Mouse (Mus musculus): ENCODE results near the gene D430041D05Rik. TPM values are rescaled to one million over a fixed set of nuclear protein-coding genes. Genes with fewer than 3 reads are reported as not detected.
A peak's percentile ranks its signal among the peaks of the same experiment; 100 is the strongest.

The D430041D05Rik gene
- polyA plus RNA-seq, 1 experiment from 2014 or later = 0.12 TPM

- ATAC-seq = no peak
- Histone ChIP-seq H3K9ac (ENCODE audit: low read depth, low read length) (no peak overlapping the region), H3K27ac (ENCODE audit: low read length) (no peak overlapping the region), H3K36me3 (ENCODE audit: control insufficient read depth, insufficient read depth, low read length) (no peaks in the 10 kb centered on the region), H3K4me3 (ENCODE audit: low read length) (no peak overlapping the region), H3K4me2 (ENCODE audit: low read depth, low read length) (no peak overlapping the region), H3K4me1 (ENCODE audit: control insufficient read depth, insufficient read depth, low read length) (no peaks in the 10 kb centered on the region), H3K27me3 (replicated peaks; ENCODE audit: control insufficient read depth, insufficient read depth, low read length) (no peaks in the 10 kb centered on the region), H3K9me3 (ENCODE audit: control insufficient read depth, low read length) (no peaks in the 10 kb centered on the region)
- 72% methylated on average over 5 of the region's 5 CpGs for WGBS
Observed at GRCm38 (mm10) chr2:104333952-104334351, 76.9 kb downstream of the D430041D05Rik start.

GRCm38 (mm10) chr2:104332707-104333106 lies 78.1 kb downstream of the D430041D05Rik start:
- 76% methylated on average over 4 of the region's 4 CpGs for WGBS
- Histone ChIP-seq H3K4me1 (ENCODE audit: control insufficient read depth, insufficient read depth, low read length) (no peaks in the 10 kb centered on the region), H3K27ac (ENCODE audit: low read length) (no peak overlapping the region), H3K4me2 (ENCODE audit: low read depth, low read length) (no peak overlapping the region), H3K4me3 (ENCODE audit: low read length) (no peak overlapping the region), H3K27me3 (replicated peaks; ENCODE audit: control insufficient read depth, insufficient read depth, low read length) (no peaks in the 10 kb centered on the region), H3K9ac (ENCODE audit: low read depth, low read length) (no peak overlapping the region), H3K9me3 (ENCODE audit: control insufficient read depth, low read length) (no peaks in the 10 kb centered on the region), H3K36me3 (ENCODE audit: control insufficient read depth, insufficient read depth, low read length) (no peaks in the 10 kb centered on the region)
- ATAC-seq = no peak

- H3K27ac ChIP-seq (ENCODE audit: low read length) = no peak overlapping the region
- no peak overlapping the region for H3K4me3 ChIP-seq (ENCODE audit: low read length)
- WGBS = 89% methylated on average over 6 of the region's 6 CpGs
- no peak overlapping the region for H3K9ac ChIP-seq (ENCODE audit: low read depth, low read length)
- no peaks in the 10 kb centered on the region for H3K27me3 ChIP-seq (replicated peaks; ENCODE audit: control insufficient read depth, insufficient read depth, low read length)
- no peaks in the 10 kb centered on the region for H3K9me3 ChIP-seq (ENCODE audit: control insufficient read depth, low read length)
- ATAC-seq = no peak
- H3K36me3 ChIP-seq (ENCODE audit: control insufficient read depth, insufficient read depth, low read length) = no peaks in the 10 kb centered on the region
- H3K4me2 ChIP-seq (ENCODE audit: low read depth, low read length) = no peak overlapping the region
- H3K4me1 ChIP-seq (ENCODE audit: control insufficient read depth, insufficient read depth, low read length) = no peaks in the 10 kb centered on the region
Observed at GRCm38 (mm10) chr2:104331261-104331660, 79.6 kb downstream of the D430041D05Rik start.

- 75% methylated on average over 16 of the region's 16 CpGs for WGBS
- ATAC-seq = no peak
- H3K36me3 ChIP-seq (ENCODE audit: control insufficient read depth, insufficient read depth, low read length) = no peaks in the 10 kb centered on the region
Observed at GRCm38 (mm10) chr2:104327116-104327794, 83.6 kb downstream of the D430041D05Rik start.

GRCm38 (mm10) chr2:104323773-104324172 lies 87.0 kb downstream of the D430041D05Rik start:
- WGBS = 71% methylated on average over 6 of the region's 6 CpGs
- no peak overlapping the region for H3K9ac ChIP-seq (ENCODE audit: low read depth, low read length)
- H3K27me3 ChIP-seq (replicated peaks; ENCODE audit: control insufficient read depth, insufficient read depth, low read length) = no peaks in the 10 kb centered on the region
- H3K4me2 ChIP-seq (ENCODE audit: low read depth, low read length) = no peak overlapping the region
- H3K27ac ChIP-seq (ENCODE audit: low read length) = no peak overlapping the region
- ATAC-seq = no peak
- H3K9me3 ChIP-seq (ENCODE audit: control insufficient read depth, low read length) = no peaks in the 10 kb centered on the region
- H3K4me1 ChIP-seq (ENCODE audit: control insufficient read depth, insufficient read depth, low read length) = no peaks in the 10 kb centered on the region
- no peak overlapping the region for H3K4me3 ChIP-seq (ENCODE audit: low read length)
- no peaks in the 10 kb centered on the region for H3K36me3 ChIP-seq (ENCODE audit: control insufficient read depth, insufficient read depth, low read length)

More at GRCm38 (mm10) chr2:104327116-104327794, 83.6 kb downstream of the D430041D05Rik start:
- Histone ChIP-seq H3K4me3 (ENCODE audit: low read length) (no peak overlapping the region), H3K27ac (ENCODE audit: low read length) (no peak overlapping the region), H3K27me3 (replicated peaks; ENCODE audit: control insufficient read depth, insufficient read depth, low read length) (no peaks in the 10 kb centered on the region), H3K9me3 (ENCODE audit: control insufficient read depth, low read length) (no peaks in the 10 kb centered on the region), H3K9ac (ENCODE audit: low read depth, low read length) (no peak overlapping the region), H3K4me2 (ENCODE audit: low read depth, low read length) (no peak overlapping the region), H3K4me1 (ENCODE audit: control insufficient read depth, insufficient read depth, low read length) (no peaks in the 10 kb centered on the region)

GRCm38 (mm10) chr2:104323351-104323750 lies 87.5 kb downstream of the D430041D05Rik start:
- H3K9me3 ChIP-seq (ENCODE audit: control insufficient read depth, low read length) = no peaks in the 10 kb centered on the region
- H3K4me3 ChIP-seq (ENCODE audit: low read length) = no peak overlapping the region
- WGBS = 86% methylated on average over 5 of the region's 5 CpGs
- H3K27me3 ChIP-seq (replicated peaks; ENCODE audit: control insufficient read depth, insufficient read depth, low read length) = no peaks in the 10 kb centered on the region
- no peak overlapping the region for H3K27ac ChIP-seq (ENCODE audit: low read length)
- ATAC-seq = no peak
- H3K4me1 ChIP-seq (ENCODE audit: control insufficient read depth, insufficient read depth, low read length) = no peaks in the 10 kb centered on the region
- no peak overlapping the region for H3K4me2 ChIP-seq (ENCODE audit: low read depth, low read length)
- H3K36me3 ChIP-seq (ENCODE audit: control insufficient read depth, insufficient read depth, low read length) = no peaks in the 10 kb centered on the region
- no peak overlapping the region for H3K9ac ChIP-seq (ENCODE audit: low read depth, low read length)

GRCm38 (mm10) chr2:104320061-104320624 lies 90.7 kb downstream of the D430041D05Rik start:
- Histone ChIP-seq H3K36me3 (ENCODE audit: control insufficient read depth, insufficient read depth, low read length) (no peaks in the 10 kb centered on the region), H3K9ac (ENCODE audit: low read depth, low read length) (no peak overlapping the region), H3K27ac (ENCODE audit: low read length) (no peak overlapping the region), H3K4me1 (ENCODE audit: control insufficient read depth, insufficient read depth, low read length) (no peaks in the 10 kb centered on the region), H3K4me3 (ENCODE audit: low read length) (no peak overlapping the region), H3K27me3 (replicated peaks; ENCODE audit: control insufficient read depth, insufficient read depth, low read length) (no peaks in the 10 kb centered on the region), H3K4me2 (ENCODE audit: low read depth, low read length) (no peak overlapping the region), H3K9me3 (ENCODE audit: control insufficient read depth, low read length) (no peaks in the 10 kb centered on the region)
- 88% methylated on average over 13 of the region's 13 CpGs for WGBS
- no peak for ATAC-seq

GRCm38 (mm10) chr2:104319443-104319842 lies 91.4 kb downstream of the D430041D05Rik start:
- Histone ChIP-seq H3K9me3 (ENCODE audit: control insufficient read depth, low read length) (no peaks in the 10 kb centered on the region), H3K27me3 (replicated peaks; ENCODE audit: control insufficient read depth, insufficient read depth, low read length) (no peaks in the 10 kb centered on the region), H3K4me1 (ENCODE audit: control insufficient read depth, insufficient read depth, low read length) (no peaks in the 10 kb centered on the region), H3K4me2 (ENCODE audit: low read depth, low read length) (no peak overlapping the region), H3K27ac (ENCODE audit: low read length) (no peak overlapping the region), H3K36me3 (ENCODE audit: control insufficient read depth, insufficient read depth, low read length) (no peaks in the 10 kb centered on the region), H3K9ac (ENCODE audit: low read depth, low read length) (no peak overlapping the region), H3K4me3 (ENCODE audit: low read length) (no peak overlapping the region)
- 94% methylated on average over 10 of the region's 10 CpGs for WGBS
- ATAC-seq = no peak

GRCm38 (mm10) chr2:104318881-104319280 lies 91.9 kb downstream of the D430041D05Rik start:
- no peak overlapping the region; the same call in 1 of the 2 replicates for H3K4me2 ChIP-seq (ENCODE audit: low read depth, low read length)
- peak; percentile 76 for ATAC-seq
- H3K9ac ChIP-seq (ENCODE audit: low read depth, low read length) = no peak overlapping the region
- H3K27ac ChIP-seq (ENCODE audit: low read length) = no peak overlapping the region
- WGBS = 29% methylated on average over 8 of the region's 8 CpGs
- no peaks in the 10 kb centered on the region for H3K27me3 ChIP-seq (replicated peaks; ENCODE audit: control insufficient read depth, insufficient read depth, low read length)
- no peaks in the 10 kb centered on the region for H3K36me3 ChIP-seq (ENCODE audit: control insufficient read depth, insufficient read depth, low read length)
- H3K4me1 ChIP-seq (ENCODE audit: control insufficient read depth, insufficient read depth, low read length) = no peaks in the 10 kb centered on the region
- no peaks in the 10 kb centered on the region for H3K9me3 ChIP-seq (ENCODE audit: control insufficient read depth, low read length)
- H3K4me3 ChIP-seq (ENCODE audit: low read length) = no peak overlapping the region
